Mouse (Mus musculus) kidney, adult 9 months (tissue): ENCODE measurements at regions not wholly inside any gene's neighbourhood (a gene's known extent, or its start where the extent isn't known, plus 50 kb on each side); places are given as distances from the start of the nearest gene placed in this dataset.
A peak's percentile ranks its signal among the peaks of the same experiment; 100 is the strongest.

ENCODE experiments used
- DNase-seq: peaks from one replicate; pipeline ENCODE4 v3.0.0; 2022

GRCm38 (mm10) chr12:59582587-59582986 lies 363.1 kb upstream of the Fbxo33 start:
- no peak for DNase-seq

DNA sequence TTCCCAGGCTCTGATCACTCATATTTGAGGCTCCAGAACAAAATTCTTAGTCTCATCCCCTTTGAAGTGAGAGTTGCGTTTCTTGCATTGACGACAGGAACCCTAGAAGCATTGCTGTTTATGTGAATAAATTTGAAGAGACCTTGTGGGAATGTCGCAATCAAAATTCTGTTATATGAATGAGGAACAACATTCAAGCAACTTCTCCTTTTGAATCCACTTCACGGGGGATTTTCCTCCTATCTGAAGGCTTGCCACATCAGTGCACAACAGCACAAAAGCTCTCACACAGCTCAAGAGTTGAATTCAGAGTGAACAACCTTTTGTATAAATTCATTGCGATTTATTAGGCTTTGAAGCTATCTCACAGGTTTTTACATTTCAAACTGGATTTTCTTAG lies 360.2 kb upstream of the Fbxo33 start:
- no peak for DNase-seq

DNA sequence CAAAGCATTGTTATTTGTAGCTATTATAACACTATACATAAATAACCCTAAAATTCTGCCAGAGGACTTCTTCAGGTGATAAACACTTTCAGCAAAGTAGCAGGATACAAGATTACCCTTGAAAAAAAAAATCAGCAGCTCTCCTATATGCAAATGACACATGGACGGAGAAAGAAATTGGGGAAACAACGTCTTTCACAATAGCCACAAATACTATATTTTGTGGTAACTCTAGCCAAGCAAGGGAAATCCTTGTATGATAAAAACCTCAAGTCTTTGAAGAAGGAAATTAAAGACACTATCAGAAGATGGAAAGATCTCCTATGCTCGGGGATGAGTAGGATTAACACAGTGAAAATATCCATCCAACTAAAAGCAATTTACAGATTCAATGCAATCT lies 344.4 kb upstream of the Fbxo33 start:
- no peak for DNase-seq

GRCm38 (mm10) chr12:59539788-59540187 lies 320.3 kb upstream of the Fbxo33 start:
- no peak for DNase-seq

- no peak for DNase-seq
These were observed 311.0 kb upstream of the Fbxo33 start for GRCm38 (mm10) chr12:59530521-59530920.

DNA sequence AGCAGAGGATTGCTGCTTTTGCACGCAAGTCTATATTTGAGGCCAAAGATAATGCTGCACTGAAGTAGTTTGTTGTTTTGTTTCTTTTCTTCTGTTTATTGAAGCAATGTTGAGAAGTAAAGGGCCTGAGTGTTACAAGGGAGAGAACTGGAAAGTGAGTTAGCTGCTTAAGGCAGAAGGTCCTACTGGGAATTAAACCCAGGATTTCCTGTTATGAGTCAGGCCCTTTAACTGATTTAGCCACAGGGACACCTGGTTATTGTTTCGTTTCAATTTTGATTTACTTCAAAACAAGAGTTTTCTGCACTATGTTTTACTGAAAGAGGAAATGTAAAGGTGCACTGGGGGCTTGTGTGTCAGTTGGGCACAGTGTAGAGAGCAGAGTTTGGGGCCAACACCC lies 303.8 kb upstream of the Fbxo33 start:
- DNase-seq = no peak

GRCm38 (mm10) chr12:59521946-59522345 lies 302.4 kb upstream of the Fbxo33 start:
- DNase-seq = no peak

- peak; percentile 19 for DNase-seq
These were observed 290.3 kb upstream of the Fbxo33 start for GRCm38 (mm10) chr12:59509857-59510256.

DNA sequence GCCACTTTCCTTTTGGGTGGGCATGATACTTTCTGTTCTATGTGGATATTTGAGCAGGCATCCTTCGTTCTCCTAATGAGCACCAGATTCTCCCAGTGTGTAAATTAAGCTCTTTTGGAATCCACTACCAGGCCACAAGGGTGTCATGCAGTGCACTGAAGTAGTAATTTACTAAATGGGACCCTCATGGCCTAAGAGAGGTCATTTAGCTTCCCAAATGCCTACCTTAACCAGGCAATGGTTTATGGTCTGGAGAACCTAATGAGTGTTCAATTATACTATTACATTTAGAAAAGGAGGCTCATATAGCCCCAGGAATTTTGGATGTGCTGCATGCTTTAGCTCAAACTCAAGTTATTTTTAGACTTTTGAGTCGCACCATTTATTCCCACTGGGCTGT lies 289.6 kb upstream of the Fbxo33 start:
- DNase-seq = no peak

- DNase-seq = no peak
These were observed 287.9 kb upstream of the Fbxo33 start for GRCm38 (mm10) chr12:59507431-59507830.

DNA sequence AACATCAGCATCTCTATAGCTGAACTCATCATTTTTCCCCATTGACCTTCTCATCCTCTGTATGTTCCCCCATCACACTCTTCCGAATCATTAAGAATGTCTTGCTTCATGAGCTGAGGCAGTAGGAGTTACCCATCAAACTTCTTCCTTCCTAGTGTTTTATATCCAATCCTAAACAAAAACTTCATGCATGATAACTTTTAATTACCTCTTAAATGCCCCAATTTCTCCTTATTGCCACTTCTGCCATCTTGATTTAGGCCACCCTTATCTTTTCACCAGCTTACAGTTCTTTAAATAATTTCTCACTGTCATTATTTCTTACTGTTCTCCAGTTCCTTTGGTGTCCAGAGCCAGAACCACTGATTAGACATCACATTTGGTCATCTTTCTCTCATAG lies 277.9 kb upstream of the Fbxo33 start:
- no peak for DNase-seq

DNA sequence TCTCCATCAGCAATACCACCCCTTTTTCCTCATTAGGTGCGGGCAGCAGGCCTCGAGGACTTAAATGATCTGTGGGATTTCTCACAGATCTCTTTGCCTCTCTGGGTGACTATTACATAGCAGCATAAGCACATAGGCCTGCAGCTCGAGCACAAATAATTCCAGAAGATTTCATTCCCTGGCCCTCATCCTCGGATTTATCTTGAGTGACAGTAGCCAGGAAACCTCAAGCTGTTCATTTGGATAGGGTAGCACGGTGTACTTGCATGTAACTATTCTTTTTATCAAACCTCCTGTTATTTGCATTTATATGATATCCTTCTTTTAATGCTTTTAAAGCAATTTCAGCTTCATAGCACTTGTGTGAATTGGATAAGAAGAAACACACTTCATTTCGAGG lies 268.5 kb upstream of the Fbxo33 start:
- DNase-seq = no peak

GRCm38 (mm10) chr12:59487507-59487906 lies 268.0 kb upstream of the Fbxo33 start:
- DNase-seq = no peak

GRCm38 (mm10) chr12:59460997-59461961 lies 241.8 kb upstream of the Fbxo33 start:
- DNase-seq = no peak

DNA sequence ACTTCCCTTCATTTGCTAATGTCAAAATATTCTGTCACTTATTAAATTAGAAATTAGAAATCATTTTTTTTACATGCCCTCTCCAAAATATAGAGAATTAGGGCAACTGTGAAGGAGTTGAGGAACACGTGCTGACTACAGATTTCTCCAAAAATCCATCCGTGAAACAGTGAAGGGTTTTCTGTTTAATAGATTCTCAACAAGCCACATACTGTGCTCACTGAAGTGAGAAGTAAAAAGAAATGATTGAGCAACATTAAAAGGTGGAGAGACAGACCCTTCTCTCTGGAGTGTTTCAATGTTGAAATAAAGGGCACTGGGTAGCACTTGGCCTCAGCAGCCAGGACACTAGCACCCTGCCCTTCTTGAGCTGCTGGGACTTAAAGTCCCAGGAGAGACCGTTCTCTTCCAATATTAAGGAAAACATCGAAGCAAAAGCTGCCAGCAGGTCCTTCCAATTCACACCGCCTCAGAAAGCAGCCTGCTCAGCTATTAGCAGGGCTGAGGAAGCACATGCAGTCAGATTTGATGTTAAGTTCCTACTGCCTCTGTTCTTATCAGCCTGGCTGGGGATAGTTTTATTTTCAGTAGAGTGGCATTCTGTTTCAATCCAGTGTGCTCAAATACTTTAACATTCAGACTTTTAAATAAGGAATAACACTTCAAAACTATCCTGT lies 236.8 kb upstream of the Fbxo33 start:
- DNase-seq = no peak

GRCm38 (mm10) chr12:59415051-59415450 lies 195.5 kb upstream of the Fbxo33 start:
- no peak for DNase-seq

- no peak for DNase-seq
These were observed 192.0 kb upstream of the Fbxo33 start for GRCm38 (mm10) chr12:59411491-59411890.

GRCm38 (mm10) chr12:59391103-59391502 lies 171.6 kb upstream of the Fbxo33 start:
- no peak for DNase-seq

DNA sequence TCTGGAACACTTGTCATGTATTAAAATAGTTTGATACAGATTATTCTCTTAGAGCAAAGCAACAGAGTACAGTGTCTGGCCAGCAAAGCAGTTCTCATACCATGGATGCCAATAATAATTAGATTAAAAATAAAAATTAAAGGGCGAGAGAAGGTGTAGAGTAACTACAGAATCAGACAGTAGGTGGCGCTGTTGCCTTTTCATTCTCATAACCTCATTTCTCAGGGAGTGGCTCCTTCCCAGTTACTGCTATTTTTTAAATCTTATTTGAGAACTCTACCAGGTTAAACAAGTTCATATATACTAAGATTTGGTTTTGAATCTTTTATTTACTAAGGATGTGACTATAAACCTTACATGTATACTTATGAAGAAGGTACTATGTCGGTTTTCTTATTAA lies 163.3 kb upstream of the Fbxo33 start:
- DNase-seq = peak; percentile 32

GRCm38 (mm10) chr12:59341586-59341985 lies 122.1 kb upstream of the Fbxo33 start:
- no peak for DNase-seq

- no peak for DNase-seq
These were observed 111.2 kb upstream of the Fbxo33 start for GRCm38 (mm10) chr12:59330753-59331152.

DNA sequence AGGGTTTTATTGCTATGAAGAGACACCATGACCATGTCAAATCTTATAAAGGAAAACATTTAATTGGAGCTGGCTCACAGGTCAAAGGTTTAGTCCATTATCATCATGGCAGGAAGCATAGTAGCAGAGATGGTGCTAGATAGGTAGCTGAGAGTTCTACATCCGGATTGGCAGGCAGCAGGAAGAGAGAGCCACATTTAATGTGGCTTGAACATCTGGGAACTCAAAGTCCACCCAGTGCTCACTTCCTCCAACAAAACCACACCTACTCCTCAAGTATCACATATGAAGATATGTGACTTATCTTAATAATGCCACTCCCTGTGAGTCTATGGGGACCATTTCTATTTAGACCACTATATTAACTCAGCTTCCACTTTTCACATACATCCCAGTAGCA lies 93.2 kb upstream of the Fbxo33 start:
- DNase-seq = no peak

GRCm38 (mm10) chr12:59307958-59308357 lies 88.4 kb upstream of the Fbxo33 start:
- DNase-seq = no peak

DNA sequence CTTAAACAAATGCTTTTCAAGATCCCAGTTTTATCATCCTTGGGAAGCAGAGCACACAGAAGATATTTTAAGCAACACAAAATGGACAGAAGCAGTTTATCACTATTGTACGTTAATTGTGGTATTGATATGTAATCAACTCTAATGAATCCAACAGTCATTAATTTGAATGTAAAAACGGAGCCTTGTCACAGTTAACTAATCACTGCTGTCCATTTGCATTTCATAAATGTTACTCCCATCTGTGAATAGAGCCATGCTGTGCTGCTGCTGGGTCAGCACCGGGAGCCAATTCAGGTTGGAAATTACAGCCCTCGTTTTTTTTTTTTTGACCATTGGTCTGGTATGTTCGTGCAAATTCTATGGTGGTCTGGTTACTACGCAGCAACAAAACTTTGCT lies 85.0 kb upstream of the Fbxo33 start:
- no peak for DNase-seq
